Mouse (Mus musculus) stomach, postnatal 0 days (tissue): ENCODE data around the gene Sema3f.

Source experiments
- CTCF ChIP-seq: IDR thresholded peaks from 2 replicates; pipeline ENCODE4 v1.5.1; 2016; ENCODE audit warnings: antibody characterized with exemption, low read depth, mild to moderate bottlenecking, moderate library complexity
- EP300 ChIP-seq: optimal IDR thresholded peaks from 2 replicates; pipeline ENCODE3; 2016; ENCODE audit warnings: antibody characterized with exemption

DNA sequence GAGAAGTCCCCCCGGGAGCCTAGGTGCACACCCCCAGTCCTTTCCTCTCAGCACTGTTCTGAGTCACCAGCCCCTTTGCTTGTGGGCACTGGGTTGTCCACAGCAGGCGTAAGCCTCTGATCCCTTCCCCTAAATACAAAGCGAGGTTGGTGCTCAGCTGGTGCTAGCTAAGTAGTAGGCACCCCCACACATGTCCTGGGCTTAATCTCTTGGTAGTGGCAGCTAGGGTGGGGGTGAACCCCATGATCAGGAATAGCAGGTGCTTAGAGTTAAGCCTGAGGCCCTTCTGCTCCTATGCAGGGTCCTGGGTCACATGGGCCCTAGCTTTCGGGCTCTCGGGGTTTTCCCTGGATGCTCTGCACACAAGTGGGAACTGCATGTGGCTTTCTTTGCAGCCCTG lies 53.1 kb downstream of the Sema3f start:
- TF ChIP-seq CTCF, result no peak
- TF ChIP-seq EP300, result no peak
